Mouse (Mus musculus) brown adipose tissue, adult 24 weeks (tissue): ENCODE measurements around the gene Fndc3c1. TPM values are rescaled to one million over a fixed set of nuclear protein-coding genes. Genes with fewer than 3 reads are reported as not detected.
"Not testable (repeated sequence)": the region's sequence is repeated elsewhere in the genome, so short reads cannot be mapped to it uniquely, and the experiment has no call there.

ENCODE experiments used
- H3K27ac ChIP-seq: fragments of 200-500 bp; replicated peaks from 2 replicates; pipeline ENCODE4 v1.5.1; 2012; ENCODE audit warnings: low read depth, mild to moderate bottlenecking, low read length
- H3K4me1 ChIP-seq: fragments of 200-500 bp; 2 replicates; pipeline ENCODE4 v1.6.1; 2012; ENCODE audit warnings: low read length, mixed read lengths; ENCODE audit not compliant: control insufficient read depth, insufficient read depth, insufficient read length
- H3K4me3 ChIP-seq: fragments of 200-500 bp; 2 replicates; pipeline ENCODE4 v1.5.1; 2012; ENCODE audit warnings: low read depth, mild to moderate bottlenecking, low read length, moderate library complexity; ENCODE audit not compliant: insufficient read depth
- polyA plus RNA-seq: library from polyadenylated mRNA; stranded (reverse); fragments of >200 nt; gene quantifications from 2 replicates; pipeline ENCODE4 v1.2.4, GENCODE M21; 2012; ENCODE audit not compliant: missing spikeins, insufficient read depth, insufficient read length

Gene Fndc3c1
- not detected in 2 replicates for polyA plus RNA-seq

DNA sequence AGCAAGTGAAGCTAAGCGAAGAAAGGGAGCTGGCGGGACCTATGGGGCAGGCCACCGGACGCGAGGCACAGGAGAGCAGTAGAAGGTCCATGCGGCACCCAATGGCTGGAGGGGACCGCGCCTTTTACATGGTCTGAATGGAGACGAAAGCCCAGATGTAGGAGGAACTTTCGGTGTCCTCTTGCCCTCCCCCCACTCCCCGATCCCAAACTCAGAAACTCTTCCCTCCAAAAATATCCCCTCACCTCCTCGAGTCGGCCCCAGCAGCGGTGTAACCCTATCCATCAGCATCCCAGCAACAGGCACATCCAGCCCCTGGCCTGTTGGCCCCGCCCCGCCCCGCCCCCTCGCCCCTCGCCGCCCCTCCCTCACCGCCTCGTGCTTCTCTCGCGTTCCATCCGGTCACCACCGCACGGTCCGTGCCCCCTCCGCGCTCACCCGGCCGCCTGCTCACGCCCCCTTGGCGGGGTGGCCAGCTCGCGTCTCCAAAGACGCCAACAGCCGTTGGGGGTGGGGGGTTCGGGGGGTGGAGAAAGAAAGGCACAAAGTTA lies at the start of gene Fndc3c1:
Fndc3c1 (minus strand) TSS at position 301 of the 551 bp plus-strand sequence.
- peak within 1 kb of the TSS; percentile 33 for H3K4me3 ChIP-seq
- H3K27ac ChIP-seq, result no peak within 1 kb of the TSS
- H3K4me1 ChIP-seq, result no peaks in the 10 kb centered on the region

DNA sequence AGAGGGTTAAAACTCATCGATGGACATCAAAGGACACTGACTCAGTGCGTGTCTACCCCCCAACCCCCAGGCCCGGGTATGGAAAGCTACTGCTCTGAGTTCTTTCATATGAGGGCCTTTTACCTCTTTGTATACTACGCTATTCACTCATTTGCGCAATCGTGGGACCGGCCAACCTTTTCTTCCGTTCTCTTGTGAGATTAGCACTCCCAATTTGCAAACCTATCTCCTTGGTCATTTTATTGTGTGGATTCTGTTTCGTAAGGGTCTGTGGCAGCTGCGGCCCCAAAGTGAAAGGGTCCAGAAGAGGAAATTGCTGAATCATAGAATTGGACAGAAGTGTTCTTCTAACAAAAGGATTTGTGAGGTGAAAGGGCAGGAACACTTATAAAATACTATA lies 1.2 kb upstream of the Fndc3c1 start:
- H3K4me3 ChIP-seq, result no peak overlapping the region
- H3K27ac ChIP-seq, result no peak overlapping the region
- no peaks in the 10 kb centered on the region for H3K4me1 ChIP-seq

DNA sequence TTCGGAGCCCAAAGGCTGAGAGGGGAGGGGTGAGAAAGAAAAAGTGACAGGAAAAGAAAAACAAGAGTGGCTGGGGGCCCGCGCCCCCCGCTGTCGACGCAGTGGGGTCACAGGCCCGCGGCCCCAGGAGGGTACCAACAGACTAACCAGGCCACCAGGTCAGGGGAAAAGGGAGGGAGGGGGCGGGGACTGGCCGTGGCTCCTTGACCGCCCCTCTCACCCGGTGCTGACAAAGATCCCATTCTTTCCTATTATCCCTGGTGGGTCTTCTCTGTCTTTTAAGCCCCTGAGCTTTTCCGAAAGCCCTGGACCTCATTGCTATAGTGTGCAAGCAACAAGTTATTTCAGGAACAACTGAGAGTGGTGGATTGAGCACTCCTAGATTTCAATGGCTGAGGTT lies 470 bp upstream of the Fndc3c1 start:
- H3K4me3 ChIP-seq, result no peak overlapping the region
- no peaks in the 10 kb centered on the region for H3K4me1 ChIP-seq
- H3K27ac ChIP-seq, result no peak overlapping the region

DNA sequence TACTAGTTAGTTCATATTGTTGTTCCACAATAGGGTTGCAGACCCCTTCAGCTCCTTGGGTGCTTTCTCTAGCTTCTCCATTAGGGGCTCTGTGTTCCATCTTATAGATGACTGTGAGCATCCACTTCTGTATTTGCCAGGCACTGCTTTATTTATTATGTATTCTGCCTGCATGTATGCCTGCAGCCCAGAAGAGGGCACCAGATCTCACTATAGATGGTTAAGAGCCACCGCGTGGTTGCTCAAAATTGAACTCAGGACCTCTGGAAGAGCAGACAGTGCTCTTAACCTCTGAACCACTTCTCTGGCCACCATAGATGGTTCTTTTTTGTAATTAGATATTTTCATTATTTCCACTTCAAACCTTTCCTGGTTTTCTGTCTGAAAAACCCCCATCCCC lies 5.3 kb downstream of the Fndc3c1 start:
- not testable (repeated sequence) for H3K27ac ChIP-seq, H3K4me3 ChIP-seq, H3K4me1 ChIP-seq

DNA sequence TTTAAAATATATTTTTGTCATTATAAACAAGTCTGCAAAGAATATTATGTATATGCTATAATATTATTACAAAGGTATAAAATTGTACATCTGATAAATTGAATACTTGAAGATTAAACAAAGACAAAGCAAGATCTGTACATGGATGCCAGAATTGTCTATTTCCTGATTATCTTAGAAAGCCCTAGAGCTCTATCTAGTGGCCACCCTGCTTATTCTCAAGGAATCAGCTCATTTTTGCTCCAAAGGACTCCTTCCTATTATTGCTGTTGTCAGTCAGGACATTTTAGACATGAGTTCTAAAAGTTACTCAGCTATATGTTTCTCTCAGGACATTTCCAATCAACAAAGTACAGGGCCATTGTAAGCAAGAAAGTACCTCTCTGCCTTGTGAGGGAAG lies 99.9 kb downstream of the Fndc3c1 start:
- H3K27ac ChIP-seq, result no peak overlapping the region
- no peak overlapping the region for H3K4me3 ChIP-seq

DNA sequence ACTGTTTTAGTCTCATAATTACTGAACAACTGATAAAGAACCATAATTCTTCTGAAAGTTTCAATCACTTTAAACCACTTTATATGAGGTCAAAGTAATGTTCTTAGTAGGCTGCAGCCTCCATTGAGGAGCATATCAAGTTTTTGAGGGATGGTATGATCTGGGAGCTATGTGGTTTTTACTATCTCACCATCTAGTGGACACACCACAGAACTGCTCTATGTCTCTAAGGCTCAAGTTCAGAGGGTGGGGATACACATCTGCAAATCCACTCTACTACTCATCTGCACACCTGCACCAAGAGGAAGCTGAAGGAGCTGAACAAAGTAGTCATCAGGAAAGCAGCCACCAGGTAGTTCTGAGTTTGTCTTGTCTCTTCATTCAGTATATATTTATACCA lies 104.6 kb downstream of the Fndc3c1 start:
- Histone ChIP-seq H3K4me3 (no peak overlapping the region), H3K27ac (no peak overlapping the region), H3K4me1 (no peaks in the 10 kb centered on the region)

More for the DNA sequence above, 99.9 kb downstream of the Fndc3c1 start:
- no peaks in the 10 kb centered on the region for H3K4me1 ChIP-seq

Other genes with a start within 250 kb of the Fndc3c1 start
- not detected in 2 replicates for gene Fnd3c2, start 230.0 kb downstream of the Fndc3c1 start, polyA plus RNA-seq
- not detected in 2 replicates for gene Gm5127, start 97.8 kb upstream of the Fndc3c1 start, polyA plus RNA-seq
- 0.50 and 3.2 TPM in 2 replicates for gene Cysltr1, start 118.3 kb upstream of the Fndc3c1 start, polyA plus RNA-seq